Mouse (Mus musculus): Measurements from ENCODE around the gene Tsc22d3. TPM values are rescaled to one million over a fixed set of nuclear protein-coding genes. Genes with fewer than 3 reads are reported as not detected.
"Not testable (repeated sequence)": the region's sequence is repeated elsewhere in the genome, so short reads cannot be mapped to it uniquely, and the experiment has no call there.

The Tsc22d3 gene
- polyA plus RNA-seq, 1 experiment from 2014 or later: 124 TPM

DNA sequence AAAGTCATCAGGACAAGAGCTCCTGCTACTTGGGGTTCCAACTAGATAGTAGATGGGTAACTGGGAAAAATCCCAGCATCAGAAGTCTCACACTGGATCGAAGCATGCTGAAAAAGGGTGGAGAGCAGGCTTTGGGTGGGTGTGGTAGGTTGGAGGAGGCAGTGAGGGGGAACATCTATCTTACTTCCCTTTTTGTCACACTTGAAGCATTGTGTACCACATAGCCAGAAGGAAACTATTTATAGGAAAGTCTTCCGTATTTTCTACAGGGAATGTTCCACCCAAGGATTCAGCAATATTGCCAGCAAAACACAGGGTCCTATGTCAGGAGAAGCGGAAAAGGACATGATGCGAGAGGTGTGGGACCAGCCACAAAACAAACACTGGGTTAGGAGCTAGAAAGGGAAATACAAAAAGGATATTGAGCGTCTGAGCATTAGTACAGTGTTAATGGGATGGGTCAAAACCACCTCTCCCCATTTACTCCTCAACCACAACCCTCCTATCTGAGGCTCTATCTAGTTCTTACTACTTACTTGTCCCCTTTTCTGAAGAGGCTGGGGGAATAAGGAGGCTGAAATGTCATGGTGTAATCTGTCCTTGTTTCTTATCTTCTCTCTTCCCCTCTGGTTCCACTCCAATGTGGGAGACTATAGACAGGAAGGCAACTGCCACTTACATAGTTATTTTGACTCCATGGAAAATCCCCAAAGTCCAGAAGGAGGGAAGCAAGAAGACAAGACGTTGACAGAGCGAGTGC lies 52.6 kb downstream of the Tsc22d3 start:
- no peak overlapping the region for H3K27ac ChIP-seq (ENCODE audit: low read depth, low read length)
- WGBS: 79% methylated on average over 7 of the region's 7 CpGs
- no peak for ATAC-seq (ENCODE audit: low read depth)
- H3K9me3 ChIP-seq (ENCODE audit: control insufficient read depth, low read length): no peaks in the 10 kb centered on the region
- H3K9ac ChIP-seq (replicated peaks; ENCODE audit: low read depth, low read length): no peak overlapping the region
- no peaks in the 10 kb centered on the region for H3K4me1 ChIP-seq (ENCODE audit: control insufficient read depth, insufficient read depth, low read length)
- no peaks in the 10 kb centered on the region for H3K36me3 ChIP-seq (ENCODE audit: control insufficient read depth, insufficient read depth, low read length)
- H3K4me2 ChIP-seq (ENCODE audit: low read depth, low read length): no peak overlapping the region
- no peaks in the 10 kb centered on the region for H3K27me3 ChIP-seq (ENCODE audit: control insufficient read depth, insufficient read depth, low read length)
- no peak overlapping the region for H3K4me3 ChIP-seq (ENCODE audit: low read depth, low read length)

DNA sequence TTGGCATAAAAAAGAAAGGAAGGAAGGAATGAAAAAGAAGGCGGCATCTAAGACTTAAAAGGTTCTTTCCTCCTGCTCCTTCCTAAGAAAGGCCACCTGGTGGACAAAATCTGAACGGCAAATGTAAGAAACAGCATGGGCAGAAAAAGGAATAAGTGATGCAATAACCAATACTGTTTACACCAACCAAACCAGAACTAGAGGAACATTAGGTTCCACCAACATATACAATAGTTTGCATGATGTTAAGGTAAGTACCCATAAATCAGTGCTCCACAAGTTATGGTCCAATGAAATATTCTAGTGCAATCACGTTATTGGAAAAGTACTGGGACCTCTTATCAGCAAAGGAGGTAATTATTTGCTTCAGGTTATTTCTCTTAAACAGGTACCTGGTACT lies 55.7 kb downstream of the Tsc22d3 start:
- ATAC-seq (ENCODE audit: low read depth): no peak
- WGBS: 41% methylated on average over 3 of the region's 3 CpGs
- H3K9ac ChIP-seq (replicated peaks; ENCODE audit: low read depth, low read length): no peak overlapping the region
- no peak overlapping the region for H3K27ac ChIP-seq (ENCODE audit: low read depth, low read length)
- 0 out of 2 replicates have a peak, but pooled peaks cover 2% of the 10 kb centered on the region for H3K4me1 ChIP-seq (ENCODE audit: control insufficient read depth, insufficient read depth, low read length)
- no peak overlapping the region for H3K4me2 ChIP-seq (ENCODE audit: low read depth, low read length)
- H3K4me3 ChIP-seq (ENCODE audit: low read depth, low read length): no peak overlapping the region
- H3K36me3 ChIP-seq (ENCODE audit: control insufficient read depth, insufficient read depth, low read length): no peaks in the 10 kb centered on the region
- H3K27me3 ChIP-seq (ENCODE audit: control insufficient read depth, insufficient read depth, low read length): peaks cover 4% of the 10 kb centered on the region; the same call in 1 of the 2 replicates
- no peaks in the 10 kb centered on the region for H3K9me3 ChIP-seq (ENCODE audit: control insufficient read depth, low read length)

DNA sequence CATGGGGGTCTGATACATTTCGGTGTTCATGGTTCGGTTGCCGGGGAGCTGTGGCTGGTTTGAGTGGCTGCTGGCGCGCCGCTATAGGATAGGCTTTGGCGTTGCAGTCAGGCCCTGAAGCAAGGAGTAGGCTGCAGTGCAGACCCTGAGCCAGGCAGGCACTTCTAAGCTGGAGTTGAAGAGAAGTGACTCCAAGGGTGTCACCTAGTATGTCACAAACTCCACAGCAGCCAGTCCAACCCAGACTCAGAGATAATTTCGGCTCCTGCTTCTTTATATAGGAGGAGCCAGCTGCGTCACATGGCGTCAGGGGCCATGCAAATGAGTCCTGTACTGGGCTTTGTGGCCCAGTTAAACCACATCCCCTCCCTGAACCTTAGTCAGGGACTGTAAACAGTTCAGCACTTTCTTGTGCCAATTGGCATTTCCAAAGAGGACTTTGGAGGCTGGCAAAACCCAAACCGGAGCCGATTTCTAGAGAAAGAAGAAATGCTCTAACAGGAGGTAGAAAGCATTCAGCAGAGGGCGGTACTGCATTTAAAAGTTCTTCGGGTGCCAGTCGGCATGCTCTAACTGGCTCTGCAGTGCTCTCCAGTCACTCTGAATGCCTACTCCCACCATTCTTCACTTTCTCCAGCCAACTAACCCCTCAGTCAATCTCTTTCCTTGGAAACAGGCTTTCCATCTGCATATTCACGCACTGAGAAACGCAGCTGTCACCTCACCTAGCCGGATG lies 57.4 kb downstream of the Tsc22d3 start:
- 0 out of 2 replicates have a peak, but pooled peaks cover 2% of the 10 kb centered on the region for H3K4me1 ChIP-seq (ENCODE audit: control insufficient read depth, insufficient read depth, low read length)
- peak overlapping the region; percentile 62; the same call in 1 of the 2 replicates for H3K9ac ChIP-seq (replicated peaks; ENCODE audit: low read depth, low read length)
- peak overlapping the region; percentile 41 for H3K4me3 ChIP-seq (ENCODE audit: low read depth, low read length)
- H3K36me3 ChIP-seq (ENCODE audit: control insufficient read depth, insufficient read depth, low read length): no peaks in the 10 kb centered on the region
- peak overlapping the region; percentile 72 for H3K27ac ChIP-seq (ENCODE audit: low read depth, low read length)
- H3K9me3 ChIP-seq (ENCODE audit: control insufficient read depth, low read length): no peaks in the 10 kb centered on the region
- H3K4me2 ChIP-seq (ENCODE audit: low read depth, low read length): peak overlapping the region; percentile 56
- WGBS: 23% methylated on average over 18 of the region's 18 CpGs
- peak; percentile 86 for ATAC-seq (ENCODE audit: low read depth)
- H3K27me3 ChIP-seq (ENCODE audit: control insufficient read depth, insufficient read depth, low read length): peaks cover 4% of the 10 kb centered on the region; the same call in 1 of the 2 replicates

DNA sequence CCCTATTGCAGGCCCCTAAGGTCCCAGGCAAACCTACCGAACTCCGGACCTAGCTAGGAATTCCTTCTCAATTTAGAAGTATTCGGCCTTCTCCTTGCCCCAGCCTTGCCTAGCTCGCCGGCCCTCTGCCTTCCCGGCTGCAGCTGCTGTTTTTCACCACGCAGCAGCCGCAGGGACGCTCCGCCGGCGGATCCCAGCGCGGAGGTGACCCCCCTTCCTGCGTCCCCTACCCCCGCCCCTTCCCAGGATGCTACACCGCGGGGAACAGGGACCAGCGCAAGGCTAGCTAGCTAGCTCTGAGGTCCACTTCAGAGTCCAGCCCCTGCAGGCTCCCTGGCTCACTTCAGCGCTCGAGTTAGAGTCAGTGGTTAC lies 58.0 kb downstream of the Tsc22d3 start:
- Histone ChIP-seq H3K27ac (ENCODE audit: low read depth, low read length) (peak overlapping the region; percentile 72), H3K4me2 (ENCODE audit: low read depth, low read length) (peak overlapping the region; percentile 56), H3K9me3 (ENCODE audit: control insufficient read depth, low read length) (no peaks in the 10 kb centered on the region), H3K4me3 (ENCODE audit: low read depth, low read length) (peak overlapping the region; percentile 41), H3K36me3 (ENCODE audit: control insufficient read depth, insufficient read depth, low read length) (no peaks in the 10 kb centered on the region), H3K4me1 (ENCODE audit: control insufficient read depth, insufficient read depth, low read length) (0 out of 2 replicates have a peak, but pooled peaks cover 2% of the 10 kb centered on the region), H3K9ac (replicated peaks; ENCODE audit: low read depth, low read length) (peak overlapping the region; percentile 62), H3K27me3 (ENCODE audit: control insufficient read depth, insufficient read depth, low read length) (peaks cover 4% of the 10 kb centered on the region; the same call in 1 of the 2 replicates)
- WGBS: 7% methylated on average over 20 of the region's 21 CpGs
- ATAC-seq (ENCODE audit: low read depth): peak; percentile 92

DNA sequence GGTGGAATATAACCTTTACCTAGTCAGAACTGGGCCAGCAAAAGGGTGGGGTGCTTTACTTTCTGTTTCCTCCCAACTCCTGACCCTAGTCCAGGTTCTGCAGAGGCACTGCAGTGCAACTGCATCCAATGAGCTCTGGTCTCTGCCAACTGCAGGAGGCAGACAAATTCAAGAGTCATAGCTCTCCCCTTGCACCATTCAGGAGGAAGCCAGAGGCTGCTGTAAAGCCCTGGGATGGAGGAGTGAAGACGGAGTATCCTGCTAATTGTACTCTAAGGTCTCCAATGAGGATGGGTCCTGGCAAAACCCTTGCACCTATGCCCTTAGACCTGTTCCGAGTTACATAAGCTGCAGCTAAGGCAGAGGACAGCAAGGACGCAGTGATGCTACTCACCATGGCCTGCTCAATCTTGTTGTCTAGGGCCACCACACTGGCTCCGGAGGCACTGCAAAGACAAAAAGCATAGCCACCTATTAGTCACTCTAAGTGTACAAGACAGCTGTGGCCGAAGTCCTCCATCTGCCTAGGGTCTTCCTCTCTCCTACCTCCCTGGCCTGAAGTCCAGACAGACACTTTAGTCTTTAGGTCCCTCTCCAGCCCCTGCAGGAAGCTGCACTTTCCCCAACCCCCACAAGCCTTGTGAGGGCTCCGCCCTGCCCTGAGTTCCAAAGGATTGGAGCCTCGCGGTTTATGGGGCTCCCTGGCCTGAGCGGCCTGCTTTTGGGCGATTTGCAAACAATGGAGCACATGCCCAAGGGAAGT lies 58.6 kb downstream of the Tsc22d3 start:
- Histone ChIP-seq H3K4me3 (ENCODE audit: low read depth, low read length) (peak overlapping the region; percentile 41), H3K9me3 (ENCODE audit: control insufficient read depth, low read length) (no peaks in the 10 kb centered on the region), H3K36me3 (ENCODE audit: control insufficient read depth, insufficient read depth, low read length) (no peaks in the 10 kb centered on the region), H3K27me3 (ENCODE audit: control insufficient read depth, insufficient read depth, low read length) (peaks cover 4% of the 10 kb centered on the region; the same call in 1 of the 2 replicates), H3K9ac (replicated peaks; ENCODE audit: low read depth, low read length) (peak overlapping the region; percentile 62), H3K27ac (ENCODE audit: low read depth, low read length) (peak overlapping the region; percentile 72), H3K4me1 (ENCODE audit: control insufficient read depth, insufficient read depth, low read length) (0 out of 2 replicates have a peak, but pooled peaks cover 2% of the 10 kb centered on the region), H3K4me2 (ENCODE audit: low read depth, low read length) (peak overlapping the region; percentile 56)
- WGBS: 25% methylated on average over 10 of the region's 10 CpGs
- peak; percentile 63 for ATAC-seq (ENCODE audit: low read depth)

DNA sequence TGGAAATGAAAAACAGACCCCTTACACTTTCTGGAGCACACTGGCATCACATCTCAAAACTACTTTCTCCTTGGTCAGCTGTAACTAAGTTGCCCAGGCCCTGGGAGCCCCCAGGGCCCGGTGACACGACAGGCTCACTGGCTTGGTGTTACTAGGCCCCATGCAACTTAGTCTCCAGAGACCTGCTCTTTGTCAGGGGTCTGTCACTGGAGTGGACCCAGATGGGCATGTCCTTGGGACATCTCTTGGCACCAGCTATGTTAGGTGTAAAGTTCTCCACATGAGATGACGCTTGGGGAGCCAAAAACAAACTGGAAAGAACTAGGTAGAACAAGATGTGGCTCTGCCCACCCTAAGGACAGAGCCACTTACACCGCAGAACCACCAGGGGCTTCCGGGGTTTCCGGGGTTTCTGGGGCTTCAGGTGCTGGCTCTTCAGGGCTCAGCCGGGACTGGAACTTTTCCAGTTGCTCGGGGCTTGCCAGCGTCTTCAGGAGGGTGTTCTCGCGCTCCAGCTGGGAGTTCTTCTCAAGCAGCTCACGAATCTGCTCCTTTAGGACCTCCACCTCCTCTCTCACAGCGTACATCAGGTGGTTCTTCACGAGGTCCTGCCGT lies 59.9 kb downstream of the Tsc22d3 start:
- Histone ChIP-seq H3K4me2 (ENCODE audit: low read depth, low read length) (no peak overlapping the region), H3K27ac (ENCODE audit: low read depth, low read length) (no peak overlapping the region), H3K9me3 (ENCODE audit: control insufficient read depth, low read length) (no peaks in the 10 kb centered on the region), H3K27me3 (ENCODE audit: control insufficient read depth, insufficient read depth, low read length) (peaks cover 4% of the 10 kb centered on the region; the same call in 1 of the 2 replicates), H3K4me3 (ENCODE audit: low read depth, low read length) (no peak overlapping the region), H3K4me1 (ENCODE audit: control insufficient read depth, insufficient read depth, low read length) (0 out of 2 replicates have a peak, but pooled peaks cover 2% of the 10 kb centered on the region), H3K36me3 (ENCODE audit: control insufficient read depth, insufficient read depth, low read length) (no peaks in the 10 kb centered on the region), H3K9ac (replicated peaks; ENCODE audit: low read depth, low read length) (no peak overlapping the region)
- ATAC-seq (ENCODE audit: low read depth): no peak
- 89% methylated on average over 15 of the region's 15 CpGs for WGBS

DNA sequence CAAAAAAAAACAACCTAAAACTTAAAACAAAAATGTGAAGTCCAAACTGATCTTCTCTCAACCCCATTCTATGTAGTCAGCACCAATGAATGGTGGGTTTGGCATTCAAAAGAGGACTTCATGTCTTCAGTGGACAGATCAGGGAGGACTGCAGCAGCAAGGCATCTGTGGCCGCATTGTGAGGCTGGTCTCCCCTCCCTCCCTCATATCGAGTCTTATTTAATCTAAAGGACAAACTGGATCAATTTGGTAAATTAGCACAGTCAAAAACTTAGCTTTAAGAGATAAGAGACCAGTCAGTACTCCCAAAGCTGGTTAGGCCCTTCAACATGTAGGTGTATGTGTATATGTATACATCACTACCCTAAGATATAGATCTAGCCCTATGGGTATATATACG lies 60.6 kb downstream of the Tsc22d3 start:
- H3K9ac ChIP-seq (replicated peaks; ENCODE audit: low read depth, low read length); H3K9me3 ChIP-seq (ENCODE audit: control insufficient read depth, low read length); H3K27ac ChIP-seq (ENCODE audit: low read depth, low read length); H3K27me3 ChIP-seq (ENCODE audit: control insufficient read depth, insufficient read depth, low read length); H3K4me2 ChIP-seq (ENCODE audit: low read depth, low read length); H3K36me3 ChIP-seq (ENCODE audit: control insufficient read depth, insufficient read depth, low read length); ATAC-seq (ENCODE audit: low read depth); H3K4me1 ChIP-seq (ENCODE audit: control insufficient read depth, insufficient read depth, low read length); H3K4me3 ChIP-seq (ENCODE audit: low read depth, low read length): not testable (repeated sequence)
- WGBS: 86% methylated on average over 3 of the region's 3 CpGs

DNA sequence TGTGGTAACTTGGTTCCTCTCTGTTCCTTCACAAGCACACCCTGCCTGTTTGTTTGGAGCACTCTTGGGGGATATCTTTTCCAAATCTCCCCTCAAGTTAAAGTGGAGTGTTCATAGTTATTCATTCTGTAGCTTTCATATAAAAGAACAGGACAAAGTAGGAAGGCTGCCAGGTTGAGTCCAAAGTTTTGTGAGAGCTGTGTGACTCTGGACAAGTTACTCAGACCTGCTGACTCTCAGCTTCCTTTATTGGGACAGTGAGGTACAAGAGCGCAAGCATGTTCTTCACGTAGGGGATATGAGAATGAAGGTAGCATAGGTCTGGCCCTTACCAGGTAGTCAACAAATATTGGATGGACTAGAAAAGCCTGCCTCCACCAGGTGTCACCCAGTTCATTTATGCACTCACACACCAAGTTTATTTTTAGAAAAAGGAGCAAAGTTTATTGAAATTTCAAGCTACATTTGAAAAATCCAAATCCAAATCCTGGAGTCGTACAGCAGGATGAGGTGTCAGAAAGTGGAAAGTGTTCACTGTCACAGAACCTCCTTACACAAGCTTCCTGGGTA lies 61.3 kb downstream of the Tsc22d3 start:
- WGBS: 91% methylated on average over 3 of the region's 3 CpGs
- ATAC-seq (ENCODE audit: low read depth): no peak
- H3K9me3 ChIP-seq (ENCODE audit: control insufficient read depth, low read length): no peaks in the 10 kb centered on the region
- 0 out of 2 replicates have a peak, but pooled peaks cover 2% of the 10 kb centered on the region for H3K4me1 ChIP-seq (ENCODE audit: control insufficient read depth, insufficient read depth, low read length)
- H3K4me2 ChIP-seq (ENCODE audit: low read depth, low read length): no peak overlapping the region
- no peaks in the 10 kb centered on the region for H3K36me3 ChIP-seq (ENCODE audit: control insufficient read depth, insufficient read depth, low read length)
- no peak overlapping the region for H3K4me3 ChIP-seq (ENCODE audit: low read depth, low read length)
- peaks cover 4% of the 10 kb centered on the region; the same call in 1 of the 2 replicates for H3K27me3 ChIP-seq (ENCODE audit: control insufficient read depth, insufficient read depth, low read length)
- no peak overlapping the region for H3K9ac ChIP-seq (replicated peaks; ENCODE audit: low read depth, low read length)
- no peak overlapping the region for H3K27ac ChIP-seq (ENCODE audit: low read depth, low read length)
